Mouse (Mus musculus) heart, postnatal 36 days (tissue): ENCODE results near the gene Sort1. TPM values are rescaled to one million over a fixed set of nuclear protein-coding genes. Genes with fewer than 3 reads are reported as not detected.
A peak's percentile ranks its signal among the peaks of the same experiment; 100 is the strongest.

ENCODE experiments used
- DNase-seq, 2 experiments: peaks; one replicate each; pipeline ENCODE4 v3.0.0; 2021 to 2022
- intact Hi-C: fragments of 180-260 bp; cut with DNase I; formaldehyde crosslinking; loops from one replicate; pipeline ENCODE4 v1.15.1; 2025
- total RNA-seq, 2 experiments: library from RNA; stranded (reverse); gene quantifications; 2 replicates each; pipeline ENCODE4 v1.2.3; 2021

Sort1 gene
- total RNA-seq, 2 experiments from 2014 or later, result 18.7 to 20.3 TPM

GRCm38 (mm10) chr3:108291036-108291799 lies 7.3 kb downstream of the Sort1 start:
- DNase-seq, result no peak
- intact Hi-C loops, result no loop called here

DNA sequence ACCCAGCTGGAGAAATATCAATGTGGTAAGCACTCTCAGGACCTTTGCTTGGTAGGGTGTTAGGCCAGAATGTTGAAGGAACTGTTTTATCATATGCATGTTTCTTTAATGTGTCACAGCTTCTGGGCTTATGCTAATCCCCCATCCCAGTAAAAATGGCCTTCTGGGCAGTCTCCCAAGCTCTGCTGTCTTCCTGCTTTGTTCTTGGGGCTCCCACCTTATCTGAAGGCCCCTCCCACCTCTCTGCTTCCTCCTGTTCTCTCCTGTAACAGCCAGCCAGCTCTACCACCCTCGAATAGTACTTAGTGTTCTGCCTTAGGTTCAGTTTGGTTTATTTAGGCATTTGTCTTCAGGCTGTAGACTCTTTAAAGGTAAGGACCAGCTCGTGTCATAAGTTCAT lies 10.5 kb downstream of the Sort1 start:
- intact Hi-C loops, result no loop called here
- DNase-seq, result no peak

GRCm38 (mm10) chr3:108295379-108296219 lies 11.7 kb downstream of the Sort1 start:
- peak; percentile 61 to 64 for DNase-seq
- intact Hi-C loops, result no loop called here

- intact Hi-C loops, result no loop called here
- DNase-seq, result peak; percentile 51 to 65
Observed at GRCm38 (mm10) chr3:108296220-108297049, 12.6 kb downstream of the Sort1 start.

DNA sequence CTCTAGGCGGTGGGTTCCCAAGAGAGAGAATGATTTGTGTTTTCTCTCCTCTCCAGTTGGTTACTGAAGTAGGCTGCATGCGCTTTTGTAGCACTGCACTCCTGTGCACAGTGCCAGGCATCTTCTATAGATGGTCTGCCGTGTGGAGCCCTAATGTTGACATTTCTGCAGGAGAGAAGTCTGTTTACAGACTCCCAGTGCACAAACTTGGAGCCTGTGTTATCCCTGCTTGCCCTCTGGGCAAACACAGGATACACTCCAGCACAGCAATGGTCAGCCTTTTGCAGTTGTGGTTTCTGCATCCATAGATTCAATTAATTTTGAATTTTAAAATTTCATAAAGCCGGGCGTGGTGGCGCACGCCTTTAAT lies 13.2 kb downstream of the Sort1 start:
- intact Hi-C loops, result no loop called here
- DNase-seq, result no peak

GRCm38 (mm10) chr3:108297603-108298553 lies 14.0 kb downstream of the Sort1 start:
- intact Hi-C loops, result no loop called here
- DNase-seq, result no peak

GRCm38 (mm10) chr3:108300455-108301030 lies 16.7 kb downstream of the Sort1 start:
- intact Hi-C loops, result no loop called here
- no peak for DNase-seq

DNA sequence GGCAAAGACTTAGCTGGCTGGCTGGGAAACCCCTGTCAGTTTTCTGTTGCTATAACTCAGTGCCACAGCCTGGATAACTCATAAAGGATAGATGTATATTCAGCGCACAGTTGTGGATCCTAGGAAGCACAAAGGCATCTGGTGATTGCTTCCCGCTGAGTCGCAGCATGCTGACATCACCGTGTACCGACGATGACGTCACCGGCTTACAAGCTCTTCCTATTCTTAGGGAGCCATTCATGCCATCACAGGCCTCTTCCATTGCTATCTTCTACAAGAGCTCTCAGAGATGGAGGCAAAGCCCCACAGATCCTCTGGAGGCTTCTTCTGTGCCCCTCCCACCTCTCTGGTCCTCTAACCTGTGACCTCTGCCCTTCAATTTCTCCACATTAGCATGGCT lies 19.8 kb downstream of the Sort1 start:
- intact Hi-C loops, result no loop called here
- DNase-seq, result no peak

DNA sequence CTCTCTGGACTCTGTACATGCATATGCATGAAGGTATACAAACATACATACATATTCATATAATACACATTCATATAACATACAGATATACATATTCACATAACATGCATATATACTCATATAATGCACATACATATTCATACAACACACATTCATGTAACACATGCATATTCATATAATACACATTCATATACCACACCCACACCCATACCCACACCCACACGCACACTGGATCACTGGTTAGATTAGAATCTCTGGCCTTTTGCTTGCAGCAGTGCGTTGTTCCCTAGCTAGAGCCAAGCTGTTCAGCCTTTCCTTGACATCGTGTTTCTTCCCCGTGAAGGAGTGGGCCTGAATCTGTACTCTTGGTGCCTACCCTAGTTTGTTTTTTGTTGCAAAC lies 20.9 kb downstream of the Sort1 start:
- no peak for DNase-seq
- intact Hi-C loops, result no loop called here

GRCm38 (mm10) chr3:108306387-108306786 lies 22.5 kb downstream of the Sort1 start:
- intact Hi-C loops, result no loop called here
- no peak for DNase-seq

GRCm38 (mm10) chr3:108307485-108307884 lies 23.6 kb downstream of the Sort1 start:
- intact Hi-C loops, result no loop called here
- DNase-seq, result no peak

- intact Hi-C loops, result no loop called here
Observed at GRCm38 (mm10) chr3:108310921-108311341, 27.0 kb downstream of the Sort1 start.

DNA sequence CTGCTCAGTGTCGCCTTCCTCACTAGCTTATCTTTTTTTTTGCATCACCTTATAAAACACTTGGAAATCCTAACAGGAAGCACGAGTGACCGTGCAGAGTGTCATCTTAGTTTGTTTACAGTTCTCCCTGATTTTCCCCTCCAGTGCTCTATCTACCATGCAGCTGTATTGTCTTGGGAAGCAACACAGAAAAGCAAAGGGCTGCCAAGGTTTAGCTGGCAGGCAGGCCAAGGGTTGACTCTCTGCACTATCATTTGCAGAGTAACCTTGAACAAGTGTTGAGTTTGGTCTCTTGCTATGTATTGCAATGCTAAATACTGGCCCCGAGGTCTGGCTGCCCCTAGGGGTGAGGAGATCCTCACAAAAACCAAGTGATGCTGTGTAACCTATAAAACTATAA lies 27.8 kb downstream of the Sort1 start:
- intact Hi-C loops, result no loop called here
- DNase-seq, result no peak

More at GRCm38 (mm10) chr3:108310921-108311341, 27.0 kb downstream of the Sort1 start:
- DNase-seq, result no peak

GRCm38 (mm10) chr3:108312414-108312813 lies 28.5 kb downstream of the Sort1 start:
- DNase-seq, result no peak
- intact Hi-C loops, result no loop called here

DNA sequence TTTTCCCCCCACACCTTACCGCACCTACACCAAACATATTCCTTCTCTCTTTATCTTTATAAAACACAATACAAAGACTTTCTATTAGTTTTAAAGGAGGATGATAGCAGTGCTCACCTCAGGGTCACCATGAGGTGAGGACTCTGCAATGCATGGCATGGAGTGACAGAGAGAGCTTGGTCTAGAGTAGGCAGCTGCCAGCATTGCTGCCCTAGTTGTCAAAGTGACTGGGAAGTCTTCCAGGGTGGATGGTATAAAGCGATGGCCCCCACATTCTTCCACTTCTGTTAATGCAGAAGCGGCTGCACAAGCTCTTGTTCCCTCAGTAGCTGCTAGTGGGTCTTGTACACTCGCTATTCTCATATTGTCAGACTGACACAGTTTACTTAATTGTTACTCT lies 29.3 kb downstream of the Sort1 start:
- intact Hi-C loops, result no loop called here
- DNase-seq, result no peak

DNA sequence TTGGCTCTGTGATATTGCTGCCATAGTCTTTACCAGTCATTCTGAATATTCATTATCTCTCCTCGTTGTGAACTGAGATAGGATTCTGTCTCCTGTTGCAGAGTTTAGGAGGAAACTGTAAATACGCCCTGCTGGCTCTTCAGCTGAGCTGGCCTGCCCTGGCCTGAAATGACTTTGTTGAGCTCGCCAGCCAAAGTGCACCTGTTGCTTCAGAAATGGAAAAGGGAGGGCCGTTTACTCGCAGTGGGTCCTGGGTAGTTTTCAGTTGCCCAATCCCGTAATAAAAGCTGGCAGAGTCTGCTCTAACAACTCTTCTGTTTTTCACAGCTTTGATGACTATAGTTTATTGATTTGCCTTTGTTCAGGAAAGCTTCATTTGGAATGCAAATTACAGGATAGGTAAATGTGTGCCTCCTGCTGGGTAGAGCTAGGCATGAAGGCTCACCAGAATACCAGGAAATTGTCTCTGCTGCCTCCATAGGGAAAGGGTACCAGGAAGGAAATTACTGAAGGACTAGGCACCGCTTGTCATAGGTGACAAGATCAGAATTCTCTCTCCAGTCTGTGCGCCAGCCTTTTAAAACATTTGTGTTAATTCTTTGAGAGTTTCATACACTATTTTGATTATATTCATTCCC lies 30.3 kb downstream of the Sort1 start:
- intact Hi-C loops, result no loop called here

DNA sequence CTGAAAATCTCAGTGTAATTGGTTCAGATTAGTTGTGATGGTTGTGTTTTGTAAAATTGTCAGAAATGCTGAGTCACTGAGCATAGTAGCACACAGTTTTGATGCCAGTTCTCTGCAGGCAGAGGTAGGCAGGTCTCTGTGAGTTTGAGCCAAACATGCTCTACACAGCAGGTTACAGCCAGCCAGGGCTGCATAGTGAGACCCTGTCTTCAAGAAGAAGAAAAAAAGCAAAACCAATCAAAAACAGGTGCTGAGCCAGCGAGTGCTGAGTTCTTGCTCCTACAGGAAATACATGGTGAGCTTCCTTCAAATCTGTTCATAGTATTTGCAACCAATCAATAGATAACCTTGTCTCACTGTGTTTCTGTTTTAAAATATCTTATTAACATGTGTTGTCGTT lies 34.6 kb downstream of the Sort1 start:
- intact Hi-C loops, result no loop called here
- no peak for DNase-seq

More for the DNA sequence above, 30.3 kb downstream of the Sort1 start:
- DNase-seq, result no peak

GRCm38 (mm10) chr3:108321671-108322070 lies 37.8 kb downstream of the Sort1 start:
- no peak for DNase-seq
- intact Hi-C loops, result no loop called here

GRCm38 (mm10) chr3:108322136-108322535 lies 38.3 kb downstream of the Sort1 start:
- DNase-seq, result no peak
- intact Hi-C loops, result no loop called here
